Mouse (Mus musculus): Measurements from ENCODE around the gene Gm20708. TPM values are rescaled to one million over a fixed set of nuclear protein-coding genes. Genes with fewer than 3 reads are reported as not detected.
A peak's percentile ranks its signal among the peaks of the same experiment; 100 is the strongest.

Gene Gm20708
- 1 to 10 TPM; 2.1 to 3.0 TPM for total RNA-seq (2021)
- long read RNA-seq, experiment 1, partial matches to known transcripts = 0 of 2 reads
- long read RNA-seq, experiment 1, other reads (novel, unspliced or antisense) = 2 of 2 reads
- long read RNA-seq, experiment 2, partial matches to known transcripts = 1 of 16 reads
- long read RNA-seq, experiment 2, other reads (novel, unspliced or antisense) = 15 of 16 reads

- peak in 1 of 2 experiments; percentile 51 for DNase-seq (ENCODE audit: low spot score in 2 of 2)
These were observed at the start of gene Gm20708, which contains the start of gene Syngr2 for GRCm38 (mm10) chr11:117809407-117810311. Gene Gm20708, plus strand, starts transcription at chr11:117809668. Gene Syngr2, plus strand, starts transcription at chr11:117809668.

GRCm38 (mm10) chr11:117760374-117761119, 48.9 kb upstream of the Gm20708 start:
- DNase-seq (ENCODE audit: low spot score in 2 of 2) = no peak

- DNase-seq (ENCODE audit: low spot score in 2 of 2) = no peak
These were observed 47.7 kb upstream of the Gm20708 start for GRCm38 (mm10) chr11:117761801-117762200.

GRCm38 (mm10) chr11:117762246-117762645, 47.2 kb upstream of the Gm20708 start:
- no peak for DNase-seq (ENCODE audit: low spot score in 2 of 2)

GRCm38 (mm10) chr11:117764319-117764718, 45.1 kb upstream of the Gm20708 start:
- DNase-seq (ENCODE audit: low spot score in 2 of 2) = peak in 1 of 2 experiments; percentile 2

GRCm38 (mm10) chr11:117765361-117765760, 44.1 kb upstream of the Gm20708 start:
- no peak for DNase-seq (ENCODE audit: low spot score in 2 of 2)

GRCm38 (mm10) chr11:117766275-117766674, 43.2 kb upstream of the Gm20708 start:
- peak in 1 of 2 experiments; percentile 2 for DNase-seq (ENCODE audit: low spot score in 2 of 2)

GRCm38 (mm10) chr11:117768725-117769682, 40.5 kb upstream of the Gm20708 start:
- DNase-seq (ENCODE audit: low spot score in 2 of 2) = no peak

GRCm38 (mm10) chr11:117769683-117770047, 39.8 kb upstream of the Gm20708 start:
- no peak for DNase-seq (ENCODE audit: low spot score in 2 of 2)

- DNase-seq (ENCODE audit: low spot score in 2 of 2) = peak in 1 of 2 experiments; percentile 2
These were observed 39.1 kb upstream of the Gm20708 start for GRCm38 (mm10) chr11:117770407-117770806.

GRCm38 (mm10) chr11:117772352-117772751, 37.1 kb upstream of the Gm20708 start:
- no peak for DNase-seq (ENCODE audit: low spot score in 2 of 2)

GRCm38 (mm10) chr11:117774925-117775324, 34.5 kb upstream of the Gm20708 start:
- DNase-seq (ENCODE audit: low spot score in 2 of 2) = no peak

- no peak for DNase-seq (ENCODE audit: low spot score in 2 of 2)
These were observed 33.9 kb upstream of the Gm20708 start for GRCm38 (mm10) chr11:117775540-117775939.

GRCm38 (mm10) chr11:117776085-117776792, 33.2 kb upstream of the Gm20708 start:
- DNase-seq (ENCODE audit: low spot score in 2 of 2) = no peak

- DNase-seq (ENCODE audit: low spot score in 2 of 2) = no peak
These were observed 32.4 kb upstream of the Gm20708 start for GRCm38 (mm10) chr11:117777111-117777510.

GRCm38 (mm10) chr11:117778031-117778430, 31.4 kb upstream of the Gm20708 start:
- no peak for DNase-seq (ENCODE audit: low spot score in 2 of 2)

- DNase-seq (ENCODE audit: low spot score in 2 of 2) = no peak
These were observed 30.5 kb upstream of the Gm20708 start for GRCm38 (mm10) chr11:117778851-117779433.

- peak; percentile 50 to 61 for DNase-seq (ENCODE audit: low spot score in 2 of 2)
These were observed 29.9 kb upstream of the Gm20708 start for GRCm38 (mm10) chr11:117779434-117780198.

- DNase-seq (ENCODE audit: low spot score in 2 of 2) = no peak
These were observed 29.3 kb upstream of the Gm20708 start for GRCm38 (mm10) chr11:117780199-117780515.
